Mouse (Mus musculus): ENCODE measurements at regions not wholly inside any gene's neighbourhood (a gene's known extent, or its start where the extent isn't known, plus 50 kb on each side); places are given as distances from the start of the nearest gene placed in this dataset.
A peak's percentile ranks its signal among the peaks of the same experiment; 100 is the strongest.

- no peaks in the 10 kb centered on the region for H3K79me3 ChIP-seq (ENCODE audit: low read depth)
- no peaks in the 10 kb centered on the region for H3K36me3 ChIP-seq (ENCODE audit: control insufficient read depth, insufficient read depth)
- H3K27me3 ChIP-seq (ENCODE audit: control insufficient read depth, insufficient read depth, insufficient read length), result no peaks in the 10 kb centered on the region
- no peak overlapping the region for H3ac ChIP-seq (ENCODE audit: control insufficient read depth, insufficient read length, low read depth)
- peak; percentile 56 for TF ChIP-seq MAX (IDR thresholded peaks at IDR 0.05)
- no peak for TF ChIP-seq CEBPB (IDR thresholded peaks at IDR 0.05; ENCODE audit: low read depth)
- H3K4me3 ChIP-seq (ENCODE audit: insufficient read depth, poor library complexity, severe bottlenecking), result no peak overlapping the region
- H3K79me2 ChIP-seq (ENCODE audit: control insufficient read depth, insufficient read depth), result no peaks in the 10 kb centered on the region
Measured at GRCm38 (mm10) chr1:23207843-23208242, 105.8 kb upstream of the 4933415F23Rik start.

GRCm38 (mm10) chr1:23207024-23207423 is 105.0 kb upstream of the 4933415F23Rik start:
- no peak overlapping the region for H3ac ChIP-seq (ENCODE audit: control insufficient read depth, insufficient read length, low read depth)
- TF ChIP-seq MYOG (IDR thresholded peaks at IDR 0.05; ENCODE audit: control insufficient read depth, extremely low read depth, insufficient read length) (no peak), CEBPB (IDR thresholded peaks at IDR 0.05; ENCODE audit: low read depth) (no peak), CTCF (IDR thresholded peaks at IDR 0.05; ENCODE audit: control insufficient read depth, insufficient read depth, insufficient read length) (no peak), USF1 (IDR thresholded peaks at IDR 0.05; ENCODE audit: low read depth) (no peak), FOSL1 (IDR thresholded peaks at IDR 0.05; ENCODE audit: insufficient read depth, low read length, poor library complexity, severe bottlenecking) (no peak), MYOD1 (IDR thresholded peaks at IDR 0.05; ENCODE audit: control insufficient read depth, insufficient read length, low read depth) (no peak), MAX (IDR thresholded peaks at IDR 0.05) (no peak)
- H3K36me3 ChIP-seq (ENCODE audit: control insufficient read depth, insufficient read depth), result no peaks in the 10 kb centered on the region
- H3K79me2 ChIP-seq (ENCODE audit: control insufficient read depth, insufficient read depth), result no peaks in the 10 kb centered on the region
- H3K27me3 ChIP-seq (ENCODE audit: control insufficient read depth, insufficient read depth, insufficient read length), result no peaks in the 10 kb centered on the region
- H3K79me3 ChIP-seq (ENCODE audit: low read depth), result no peaks in the 10 kb centered on the region
- H3K4me3 ChIP-seq (ENCODE audit: insufficient read depth, poor library complexity, severe bottlenecking), result no peak overlapping the region

GRCm38 (mm10) chr1:23202511-23203435 is 100.7 kb upstream of the 4933415F23Rik start:
- no peak for TF ChIP-seq CTCF (IDR thresholded peaks at IDR 0.05; ENCODE audit: control insufficient read depth, insufficient read depth, insufficient read length)
- peak; percentile 31 for TF ChIP-seq MAX (IDR thresholded peaks at IDR 0.05)
- TF ChIP-seq FOSL1 (IDR thresholded peaks at IDR 0.05; ENCODE audit: insufficient read depth, low read length, poor library complexity, severe bottlenecking), result peak; percentile 4
- no peak for TF ChIP-seq MYOD1 (IDR thresholded peaks at IDR 0.05; ENCODE audit: control insufficient read depth, insufficient read length, low read depth)
- TF ChIP-seq MYOG (IDR thresholded peaks at IDR 0.05; ENCODE audit: control insufficient read depth, extremely low read depth, insufficient read length), result no peak
- TF ChIP-seq CEBPB (IDR thresholded peaks at IDR 0.05; ENCODE audit: low read depth), result no peak
- TF ChIP-seq USF1 (IDR thresholded peaks at IDR 0.05; ENCODE audit: low read depth), result peak; percentile 67
- no peak overlapping the region for H3ac ChIP-seq (ENCODE audit: control insufficient read depth, insufficient read length, low read depth)
- H3K79me2 ChIP-seq (ENCODE audit: control insufficient read depth, insufficient read depth), result no peaks in the 10 kb centered on the region
- no peaks in the 10 kb centered on the region for H3K36me3 ChIP-seq (ENCODE audit: control insufficient read depth, insufficient read depth)
- H3K79me3 ChIP-seq (ENCODE audit: low read depth), result no peaks in the 10 kb centered on the region
- H3K4me3 ChIP-seq (ENCODE audit: insufficient read depth, poor library complexity, severe bottlenecking), result no peak overlapping the region
- no peaks in the 10 kb centered on the region for H3K27me3 ChIP-seq (ENCODE audit: control insufficient read depth, insufficient read depth, insufficient read length)

- no peaks in the 10 kb centered on the region for H3K36me3 ChIP-seq (ENCODE audit: control insufficient read depth, insufficient read depth)
- no peak overlapping the region for H3K4me3 ChIP-seq (ENCODE audit: insufficient read depth, poor library complexity, severe bottlenecking)
- H3K79me2 ChIP-seq (ENCODE audit: control insufficient read depth, insufficient read depth), result no peaks in the 10 kb centered on the region
- H3K27me3 ChIP-seq (ENCODE audit: control insufficient read depth, insufficient read depth, insufficient read length), result no peaks in the 10 kb centered on the region
- no peaks in the 10 kb centered on the region for H3K79me3 ChIP-seq (ENCODE audit: low read depth)
- no peak overlapping the region for H3ac ChIP-seq (ENCODE audit: control insufficient read depth, insufficient read length, low read depth)
- TF ChIP-seq USF1 (IDR thresholded peaks at IDR 0.05; ENCODE audit: low read depth) (no peak), MAX (IDR thresholded peaks at IDR 0.05) (no peak), CTCF (IDR thresholded peaks at IDR 0.05; ENCODE audit: control insufficient read depth, insufficient read depth, insufficient read length) (no peak), FOSL1 (IDR thresholded peaks at IDR 0.05; ENCODE audit: insufficient read depth, low read length, poor library complexity, severe bottlenecking) (no peak), CEBPB (IDR thresholded peaks at IDR 0.05; ENCODE audit: low read depth) (no peak), MYOD1 (IDR thresholded peaks at IDR 0.05; ENCODE audit: control insufficient read depth, insufficient read length, low read depth) (no peak), MYOG (IDR thresholded peaks at IDR 0.05; ENCODE audit: control insufficient read depth, extremely low read depth, insufficient read length) (no peak)
Measured at GRCm38 (mm10) chr1:23200460-23200859, 98.4 kb upstream of the 4933415F23Rik start.

- Histone ChIP-seq H3K79me2 (ENCODE audit: control insufficient read depth, insufficient read depth) (no peaks in the 10 kb centered on the region), H3K79me3 (ENCODE audit: low read depth) (no peaks in the 10 kb centered on the region), H3K36me3 (ENCODE audit: control insufficient read depth, insufficient read depth) (no peaks in the 10 kb centered on the region), H3ac (ENCODE audit: control insufficient read depth, insufficient read length, low read depth) (no peak overlapping the region), H3K27me3 (ENCODE audit: control insufficient read depth, insufficient read depth, insufficient read length) (no peaks in the 10 kb centered on the region), H3K4me3 (ENCODE audit: insufficient read depth, poor library complexity, severe bottlenecking) (no peak overlapping the region)
- TF ChIP-seq MYOG (IDR thresholded peaks at IDR 0.05; ENCODE audit: control insufficient read depth, extremely low read depth, insufficient read length), result no peak
- TF ChIP-seq MYOD1 (IDR thresholded peaks at IDR 0.05; ENCODE audit: control insufficient read depth, insufficient read length, low read depth), result no peak
- no peak for TF ChIP-seq CEBPB (IDR thresholded peaks at IDR 0.05; ENCODE audit: low read depth)
- TF ChIP-seq CTCF (IDR thresholded peaks at IDR 0.05; ENCODE audit: control insufficient read depth, insufficient read depth, insufficient read length), result no peak
- TF ChIP-seq FOSL1 (IDR thresholded peaks at IDR 0.05; ENCODE audit: insufficient read depth, low read length, poor library complexity, severe bottlenecking), result no peak
- no peak for TF ChIP-seq USF1 (IDR thresholded peaks at IDR 0.05; ENCODE audit: low read depth)
- no peak for TF ChIP-seq MAX (IDR thresholded peaks at IDR 0.05)
Measured at GRCm38 (mm10) chr1:23190316-23191005, 88.4 kb upstream of the 4933415F23Rik start.

All from C2C12 (cell line).